Mouse (Mus musculus): ENCODE data around the gene Acta2. TPM values are rescaled to one million over a fixed set of nuclear protein-coding genes. Genes with fewer than 3 reads are reported as not detected.

Gene Acta2
- polyA plus RNA-seq, 1 experiment, result 117 TPM

GRCm38 (mm10) chr19:34198901-34199300 is 56.5 kb downstream of the Acta2 start:
- WGBS, result 89% methylated on average over 4 of the region's 4 CpGs

DNA sequence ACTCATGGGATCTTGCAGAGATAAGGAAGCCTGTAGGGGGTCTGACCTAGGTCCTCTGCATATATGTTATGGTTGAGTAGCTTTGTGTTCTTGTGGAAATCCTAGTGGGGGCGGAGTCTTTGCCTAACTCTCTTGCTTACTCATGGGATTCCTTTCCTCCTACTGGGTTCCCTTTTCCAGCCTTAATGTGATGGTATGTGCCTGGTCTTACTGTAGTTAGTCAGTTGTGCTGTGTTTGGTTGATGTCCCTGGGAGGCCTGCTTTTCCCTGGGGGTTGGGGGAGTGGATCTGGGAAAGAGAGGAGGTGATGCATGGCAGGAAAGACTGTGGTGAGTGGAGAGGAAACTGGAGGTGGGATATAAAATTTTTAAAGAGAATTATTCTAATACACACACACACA is 57.3 kb downstream of the Acta2 start:
- DNase-seq, result no peak
- H3K4me1 ChIP-seq (replicated peaks; ENCODE audit: control insufficient read depth, insufficient read depth, low read length), result peaks cover 15% of the 10 kb centered on the region
- no peaks in the 10 kb centered on the region for H3K27me3 ChIP-seq (ENCODE audit: control insufficient read depth, insufficient read depth, low read length)
- no peak overlapping the region for H3K4me3 ChIP-seq (ENCODE audit: control insufficient read depth, insufficient read depth, low read length)
- H3K36me3 ChIP-seq (ENCODE audit: control insufficient read depth, insufficient read depth, low read length), result no peaks in the 10 kb centered on the region
- 100% methylated on average over 1 of the region's 1 CpGs for WGBS
- TF ChIP-seq POLR2A (IDR thresholded peaks at IDR 0.05; ENCODE audit: control insufficient read depth, extremely low read depth, insufficient read depth, low read length, poor library complexity) (no peak), CTCF (IDR thresholded peaks at IDR 0.05; ENCODE audit: borderline replicate concordance, control insufficient read depth, extremely low read depth, insufficient read depth, low read length, poor library complexity) (no peak)
- no peak overlapping the region for H3K27ac ChIP-seq (ENCODE audit: control insufficient read depth, insufficient read depth, low read length)

More at GRCm38 (mm10) chr19:34198901-34199300, 56.5 kb downstream of the Acta2 start:
- no peak for DNase-seq
- Histone ChIP-seq H3K27me3 (ENCODE audit: control insufficient read depth, insufficient read depth, low read length) (no peaks in the 10 kb centered on the region), H3K27ac (ENCODE audit: control insufficient read depth, insufficient read depth, low read length) (no peak overlapping the region), H3K4me3 (ENCODE audit: control insufficient read depth, insufficient read depth, low read length) (no peak overlapping the region), H3K36me3 (ENCODE audit: control insufficient read depth, insufficient read depth, low read length) (no peaks in the 10 kb centered on the region), H3K4me1 (replicated peaks; ENCODE audit: control insufficient read depth, insufficient read depth, low read length) (peaks cover 16% of the 10 kb centered on the region)
- TF ChIP-seq POLR2A (IDR thresholded peaks at IDR 0.05; ENCODE audit: control insufficient read depth, extremely low read depth, insufficient read depth, low read length, poor library complexity), result no peak
- no peak for TF ChIP-seq CTCF (IDR thresholded peaks at IDR 0.05; ENCODE audit: borderline replicate concordance, control insufficient read depth, extremely low read depth, insufficient read depth, low read length, poor library complexity)

- WGBS, result 63% methylated on average over 2 of the region's 2 CpGs
- no peak for TF ChIP-seq POLR2A (IDR thresholded peaks at IDR 0.05; ENCODE audit: control insufficient read depth, extremely low read depth, insufficient read depth, low read length, poor library complexity)
- TF ChIP-seq CTCF (IDR thresholded peaks at IDR 0.05; ENCODE audit: borderline replicate concordance, control insufficient read depth, extremely low read depth, insufficient read depth, low read length, poor library complexity), result no peak
- H3K27me3 ChIP-seq (ENCODE audit: control insufficient read depth, insufficient read depth, low read length), result no peaks in the 10 kb centered on the region
- H3K36me3 ChIP-seq (ENCODE audit: control insufficient read depth, insufficient read depth, low read length), result no peaks in the 10 kb centered on the region
- H3K4me1 ChIP-seq (replicated peaks; ENCODE audit: control insufficient read depth, insufficient read depth, low read length), result peaks cover 22% of the 10 kb centered on the region
- DNase-seq, result no peak
- H3K4me3 ChIP-seq (ENCODE audit: control insufficient read depth, insufficient read depth, low read length), result no peak overlapping the region
- H3K27ac ChIP-seq (ENCODE audit: control insufficient read depth, insufficient read depth, low read length), result no peak overlapping the region
Measured at GRCm38 (mm10) chr19:34195031-34195430, 60.4 kb downstream of the Acta2 start.

DNA sequence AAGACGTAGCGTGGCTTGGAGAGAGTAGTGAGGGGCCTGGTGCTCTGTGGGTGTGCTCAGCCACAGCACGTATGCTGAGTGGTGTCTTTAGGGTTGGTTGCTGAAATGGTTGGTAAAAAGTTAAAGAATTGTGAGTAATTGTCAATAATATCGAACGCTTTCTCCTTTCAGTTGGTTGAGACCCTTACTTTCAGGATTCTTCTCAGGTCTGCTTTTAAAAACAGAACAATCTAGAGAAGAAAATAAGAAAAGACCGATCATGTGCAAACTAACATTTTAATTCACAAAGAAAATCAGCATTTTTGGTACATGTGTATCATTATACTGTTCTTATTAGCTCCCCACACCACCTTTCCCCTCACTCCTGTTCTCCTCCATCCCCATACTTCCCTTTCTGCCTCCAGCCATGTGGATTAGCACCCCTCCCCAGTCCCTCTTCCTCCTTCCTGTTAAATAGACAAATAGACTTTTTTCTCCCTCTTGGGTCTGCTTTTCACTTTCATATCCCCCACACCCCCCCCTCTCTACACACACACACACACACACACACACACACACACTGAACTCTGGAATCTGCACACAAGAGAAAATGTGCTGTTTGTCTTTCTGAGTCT is 61.2 kb downstream of the Acta2 start:
- TF ChIP-seq POLR2A (IDR thresholded peaks at IDR 0.05; ENCODE audit: control insufficient read depth, extremely low read depth, insufficient read depth, low read length, poor library complexity) (no peak), CTCF (IDR thresholded peaks at IDR 0.05; ENCODE audit: borderline replicate concordance, control insufficient read depth, extremely low read depth, insufficient read depth, low read length, poor library complexity) (no peak)
- 67% methylated on average over 6 of the region's 6 CpGs for whole genome bisulfite sequencing
- H3K27me3 ChIP-seq (ENCODE audit: control insufficient read depth, insufficient read depth, low read length), result no peaks in the 10 kb centered on the region
- DNase-seq, result no peak
- no peaks in the 10 kb centered on the region for H3K36me3 ChIP-seq (ENCODE audit: control insufficient read depth, insufficient read depth, low read length)
- H3K4me3 ChIP-seq (ENCODE audit: control insufficient read depth, insufficient read depth, low read length), result no peak overlapping the region
- no peak overlapping the region for H3K27ac ChIP-seq (ENCODE audit: control insufficient read depth, insufficient read depth, low read length)
- peaks cover 22% of the 10 kb centered on the region for H3K4me1 ChIP-seq (replicated peaks; ENCODE audit: control insufficient read depth, insufficient read depth, low read length)

DNA sequence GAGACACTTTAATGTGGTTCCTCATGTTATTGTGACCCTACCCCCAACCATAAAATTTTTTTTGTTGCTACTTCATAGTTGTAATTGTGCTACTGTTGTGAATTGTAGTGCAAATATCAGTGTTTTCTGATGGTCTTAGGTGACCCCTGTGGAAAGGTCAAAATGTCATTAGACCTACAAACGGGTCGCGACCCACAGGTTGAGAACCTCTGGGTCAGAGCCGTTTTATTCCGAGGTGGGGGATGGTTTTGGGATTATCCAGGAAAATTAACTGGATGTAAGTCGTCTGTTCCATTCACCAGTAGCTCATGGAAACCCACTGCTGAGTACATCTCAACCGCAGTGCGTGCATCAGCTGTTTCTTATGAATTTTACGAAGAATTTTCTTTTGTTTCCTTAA is 61.7 kb downstream of the Acta2 start:
- DNase-seq, result no peak

GRCm38 (mm10) chr19:34193149-34193548 is 62.2 kb downstream of the Acta2 start:
- Histone ChIP-seq H3K4me1 (replicated peaks; ENCODE audit: control insufficient read depth, insufficient read depth, low read length) (peaks cover 20% of the 10 kb centered on the region), H3K4me3 (ENCODE audit: control insufficient read depth, insufficient read depth, low read length) (peak overlapping the region; percentile 48), H3K27me3 (ENCODE audit: control insufficient read depth, insufficient read depth, low read length) (no peaks in the 10 kb centered on the region), H3K36me3 (ENCODE audit: control insufficient read depth, insufficient read depth, low read length) (no peaks in the 10 kb centered on the region), H3K27ac (ENCODE audit: control insufficient read depth, insufficient read depth, low read length) (peak overlapping the region; percentile 54)
- under 1% methylated on average over 9 of the region's 9 CpGs for WGBS
- peak; percentile 49 for DNase-seq
- no peak for TF ChIP-seq CTCF (IDR thresholded peaks at IDR 0.05; ENCODE audit: borderline replicate concordance, control insufficient read depth, extremely low read depth, insufficient read depth, low read length, poor library complexity)
- no peak for TF ChIP-seq POLR2A (IDR thresholded peaks at IDR 0.05; ENCODE audit: control insufficient read depth, extremely low read depth, insufficient read depth, low read length, poor library complexity)

More for the DNA sequence above, 61.7 kb downstream of the Acta2 start:
- no peaks in the 10 kb centered on the region for H3K27me3 ChIP-seq (ENCODE audit: control insufficient read depth, insufficient read depth, low read length)
- H3K27ac ChIP-seq (ENCODE audit: control insufficient read depth, insufficient read depth, low read length), result peak overlapping the region; percentile 38; the same call in 1 of the 2 replicates
- peaks cover 20% of the 10 kb centered on the region for H3K4me1 ChIP-seq (replicated peaks; ENCODE audit: control insufficient read depth, insufficient read depth, low read length)
- TF ChIP-seq CTCF (IDR thresholded peaks at IDR 0.05; ENCODE audit: borderline replicate concordance, control insufficient read depth, extremely low read depth, insufficient read depth, low read length, poor library complexity) (no peak), POLR2A (IDR thresholded peaks at IDR 0.05; ENCODE audit: control insufficient read depth, extremely low read depth, insufficient read depth, low read length, poor library complexity) (no peak)
- peak overlapping the region; percentile 39 for H3K4me3 ChIP-seq (ENCODE audit: control insufficient read depth, insufficient read depth, low read length)
- WGBS, result 57% methylated on average over 9 of the region's 9 CpGs
- no peaks in the 10 kb centered on the region for H3K36me3 ChIP-seq (ENCODE audit: control insufficient read depth, insufficient read depth, low read length)
